Mouse (Mus musculus) intestine, embryonic 14.5 days (tissue): ENCODE results near the gene Foxl1. TPM values are rescaled to one million over a fixed set of nuclear protein-coding genes. Genes with fewer than 3 reads are reported as not detected.
"Not testable (repeated sequence)": the region's sequence is repeated elsewhere in the genome, so short reads cannot be mapped to it uniquely, and the experiment has no call there.

Experiments used
- ATAC-seq: fragments of 200-750 bp; cut with Nextera tagmentation; replicated peaks from 2 replicates; pipeline ENCODE4 v1.8.0; 2017; ENCODE audit warnings: low read depth, moderate number of reproducible peaks, moderate TSS enrichment, moderate library complexity; ENCODE audit not compliant: low FRiP score, low TSS enrichment
- DNase-seq: peaks from one replicate; pipeline ENCODE4 v3.0.0-alpha.2; 2018; ENCODE audit warnings: low spot score
- H3K27ac ChIP-seq: fragments of 300-500 bp; sonication (generic); 2 replicates; pipeline ENCODE4 v1.5.1; 2014; ENCODE audit warnings: low read depth, mild to moderate bottlenecking, control low read depth
- H3K27me3 ChIP-seq: fragments of 300-500 bp; sonication (generic); replicated peaks from 2 replicates; pipeline ENCODE4 v1.6.1; 2014; ENCODE audit warnings: low read length, control low read depth; ENCODE audit not compliant: control insufficient read depth, insufficient read depth
- H3K36me3 ChIP-seq: fragments of 300-500 bp; sonication (generic); 2 replicates; pipeline ENCODE4 v1.6.1; 2014; ENCODE audit warnings: low read length, control low read depth; ENCODE audit not compliant: control insufficient read depth, insufficient read depth
- H3K4me1 ChIP-seq: fragments of 300-500 bp; sonication (generic); replicated peaks from 2 replicates; pipeline ENCODE4 v1.6.1; 2014; ENCODE audit warnings: low read length, control low read depth, mixed read lengths; ENCODE audit not compliant: control insufficient read depth, insufficient read depth
- H3K4me2 ChIP-seq: fragments of 300-500 bp; sonication (generic); 2 replicates; pipeline ENCODE4 v1.6.1; 2014; ENCODE audit warnings: low read length
- H3K4me3 ChIP-seq: fragments of 300-500 bp; sonication (generic); 2 replicates; pipeline ENCODE4 v1.5.1; 2014; ENCODE audit warnings: low read depth, low read length, control low read depth, mixed read lengths
- H3K9ac ChIP-seq: fragments of 300-500 bp; sonication (generic); 2 replicates; pipeline ENCODE4 v1.6.1; 2014; ENCODE audit warnings: mild to moderate bottlenecking, low read length
- H3K9me3 ChIP-seq: fragments of 300-500 bp; sonication (generic); 2 replicates; pipeline ENCODE4 v1.6.1; 2016; ENCODE audit warnings: low read length, control low read depth; ENCODE audit not compliant: control insufficient read depth
- WGBS: fragments of 180-500 bp; shearing (Covaris S2); extraction: QIAGEN DNeasy Blood & Tissue Kit; methylation state at CpG from one replicate; pipeline ENCODE4 v1.1.7; 2014; 5-methylcytosine and 5-hydroxymethylcytosine counted together
- polyA plus RNA-seq: library from polyadenylated mRNA; unstranded; fragments of >200 nt; fragmentation: Nextera tagmentation; extraction: Ambion mirVana; gene quantifications from 2 replicates; pipeline ENCODE4 v1.2.1, GENCODE M21; 2014

The Foxl1 gene
- polyA plus RNA-seq, 1 experiment from 2014 or later, result 7.7 TPM

- Histone ChIP-seq H3K27me3 (peaks cover 32% of the 10 kb centered on the region), H3K9me3 (peaks cover 8% of the 10 kb centered on the region), H3K27ac (no peak overlapping the region), H3K4me1 (peaks cover 8% of the 10 kb centered on the region; the same call in 1 of the 2 replicates), H3K9ac (no peak overlapping the region), H3K4me2 (no peak overlapping the region), H3K36me3 (no peaks in the 10 kb centered on the region), H3K4me3 (no peak overlapping the region)
- WGBS, result 81% methylated on average over 5 of the region's 5 CpGs
- no peak for ATAC-seq
- DNase-seq, result no peak
Measured at GRCm38 (mm10) chr8:121132961-121133513, 5.3 kb downstream of the Foxl1 start.

DNA sequence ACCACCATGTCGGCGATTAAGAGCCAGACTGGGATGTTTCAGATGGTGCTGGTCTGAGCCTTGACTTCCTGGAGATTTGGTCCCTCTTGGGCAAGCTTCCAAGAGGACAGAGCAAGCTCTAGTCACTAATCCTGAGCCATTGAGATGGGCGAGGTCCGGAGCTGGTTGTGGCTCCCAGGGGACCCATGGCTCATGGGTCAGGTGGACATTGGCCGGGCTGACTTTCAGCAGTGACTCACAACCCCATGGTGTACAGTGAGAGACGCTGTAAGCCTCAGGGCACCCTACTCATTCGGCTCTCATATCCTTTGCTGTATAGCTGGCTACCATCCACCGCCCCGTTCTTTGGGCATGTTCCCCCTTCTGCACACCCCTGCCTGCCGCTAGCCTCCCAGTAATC is 6.4 kb downstream of the Foxl1 start:
- H3K27me3 ChIP-seq, result peaks cover 22% of the 10 kb centered on the region
- H3K4me2 ChIP-seq, result no peak overlapping the region
- no peaks in the 10 kb centered on the region for H3K36me3 ChIP-seq
- 91% methylated on average over 10 of the region's 10 CpGs for WGBS
- peaks cover 8% of the 10 kb centered on the region for H3K9me3 ChIP-seq
- DNase-seq, result no peak
- no peak overlapping the region for H3K4me3 ChIP-seq
- 0 out of 2 replicates have a peak, but pooled peaks cover 3% of the 10 kb centered on the region for H3K4me1 ChIP-seq
- ATAC-seq, result no peak
- H3K27ac ChIP-seq, result no peak overlapping the region
- H3K9ac ChIP-seq, result no peak overlapping the region

DNA sequence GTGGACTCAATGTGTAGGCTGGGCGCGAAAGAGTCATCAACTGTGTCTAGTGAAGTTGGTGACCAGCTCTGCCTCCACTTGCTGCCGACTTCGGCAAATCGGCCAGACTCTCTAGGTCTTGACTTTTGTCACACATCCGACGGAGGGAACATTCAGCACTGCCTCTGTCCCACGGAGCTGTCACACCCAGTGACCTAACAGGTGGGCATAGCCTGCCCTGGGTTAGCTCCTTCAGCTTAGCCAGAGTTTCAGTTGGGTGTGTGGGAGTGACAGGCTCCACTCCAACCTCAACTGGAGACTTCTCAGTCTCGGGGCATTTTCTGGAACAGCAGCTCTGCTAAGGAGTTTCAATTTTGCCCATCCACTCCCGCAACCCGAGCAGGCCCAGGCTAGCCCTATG is 6.8 kb downstream of the Foxl1 start:
- ATAC-seq, result no peak

DNA sequence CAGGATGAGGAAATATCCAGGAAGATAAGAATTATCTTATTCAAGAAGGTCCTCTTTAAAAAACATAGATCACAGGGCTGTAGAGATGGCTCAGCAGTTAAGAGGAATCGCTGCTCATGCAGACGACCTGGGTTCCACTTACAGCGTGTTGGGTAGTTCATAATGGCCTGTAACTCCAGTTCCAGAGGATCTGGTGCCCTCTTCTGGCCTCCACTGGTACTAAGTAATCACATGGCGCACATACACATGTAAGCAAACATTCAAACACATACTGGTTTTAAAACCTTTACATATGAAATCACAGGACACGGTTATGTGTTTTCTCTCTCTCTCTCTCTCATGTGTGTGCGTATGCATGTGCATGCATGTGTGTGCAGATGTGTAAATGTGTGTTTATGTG is 9.1 kb downstream of the Foxl1 start:
- H3K4me3 ChIP-seq, result no peak overlapping the region
- DNase-seq (no peak), ATAC-seq (no peak)
- H3K9me3 ChIP-seq, result peaks cover 8% of the 10 kb centered on the region
- H3K27me3 ChIP-seq, result no peaks in the 10 kb centered on the region
- no peak overlapping the region for H3K27ac ChIP-seq
- no peak overlapping the region for H3K9ac ChIP-seq
- no peaks in the 10 kb centered on the region for H3K4me1 ChIP-seq
- H3K4me2 ChIP-seq, result no peak overlapping the region
- 92% methylated on average over 6 of the region's 6 CpGs for WGBS
- H3K36me3 ChIP-seq, result no peaks in the 10 kb centered on the region

More for the DNA sequence above, 6.8 kb downstream of the Foxl1 start:
- 84% methylated on average over 11 of the region's 11 CpGs for WGBS
- Histone ChIP-seq H3K27ac (no peak overlapping the region), H3K4me2 (no peak overlapping the region), H3K9me3 (peaks cover 8% of the 10 kb centered on the region), H3K36me3 (no peaks in the 10 kb centered on the region), H3K4me3 (no peak overlapping the region), H3K9ac (no peak overlapping the region), H3K27me3 (peaks cover 18% of the 10 kb centered on the region), H3K4me1 (0 out of 2 replicates have a peak, but pooled peaks cover 3% of the 10 kb centered on the region)
- DNase-seq, result no peak

- WGBS, result 70% methylated on average over 4 of the region's 6 CpGs
- DNase-seq, H3K27ac ChIP-seq, H3K27me3 ChIP-seq, H3K4me2 ChIP-seq, H3K4me1 ChIP-seq, H3K36me3 ChIP-seq, H3K4me3 ChIP-seq, H3K9ac ChIP-seq, ATAC-seq, H3K9me3 ChIP-seq: not testable (repeated sequence)
Measured at GRCm38 (mm10) chr8:121145457-121146134, 17.9 kb downstream of the Foxl1 start.

DNA sequence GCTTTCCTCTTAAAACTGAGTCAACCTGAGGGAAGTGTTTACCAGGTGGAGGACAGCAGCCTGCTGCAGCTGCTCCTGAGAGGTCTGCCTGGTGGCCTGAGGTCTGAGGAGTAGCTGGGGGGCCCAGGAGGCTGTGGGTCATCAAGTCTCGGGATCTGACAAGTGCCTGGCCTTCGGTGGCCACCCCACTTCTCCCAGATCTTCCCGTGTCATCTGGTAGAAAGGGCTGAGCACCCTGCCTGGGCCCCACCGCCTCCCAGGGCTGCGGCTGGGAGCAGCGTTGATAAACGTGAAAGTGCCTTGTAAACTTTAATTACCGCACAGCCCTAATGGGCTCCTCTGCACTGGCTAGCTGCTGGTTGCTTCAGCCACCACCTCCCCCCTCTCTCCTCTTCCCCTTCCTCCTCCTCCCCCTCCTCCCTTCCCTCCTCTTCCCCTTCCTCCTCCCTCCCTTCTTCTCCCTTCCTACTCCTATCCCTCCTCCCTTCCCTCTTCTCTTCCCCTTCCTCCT is 20.9 kb downstream of the Foxl1 start:
- no peak overlapping the region for H3K27ac ChIP-seq
- H3K4me1 ChIP-seq, result peaks cover 8% of the 10 kb centered on the region; the same call in 1 of the 2 replicates
- no peaks in the 10 kb centered on the region for H3K9me3 ChIP-seq
- WGBS, result 7% methylated on average over 8 of the region's 8 CpGs
- H3K4me2 ChIP-seq, result no peak overlapping the region
- DNase-seq (peak; percentile 58), ATAC-seq (no peak)
- no peak overlapping the region for H3K4me3 ChIP-seq
- H3K36me3 ChIP-seq, result no peaks in the 10 kb centered on the region
- no peaks in the 10 kb centered on the region for H3K27me3 ChIP-seq
- H3K9ac ChIP-seq, result no peak overlapping the region

- H3K9me3 ChIP-seq, result no peaks in the 10 kb centered on the region
- H3K27me3 ChIP-seq, result no peaks in the 10 kb centered on the region
- DNase-seq (no peak), ATAC-seq (no peak)
- 43% methylated on average over 12 of the region's 12 CpGs for WGBS
- no peak overlapping the region for H3K4me3 ChIP-seq
- H3K27ac ChIP-seq, result no peak overlapping the region
- no peak overlapping the region for H3K9ac ChIP-seq
- no peaks in the 10 kb centered on the region for H3K36me3 ChIP-seq
- no peak overlapping the region for H3K4me2 ChIP-seq
- H3K4me1 ChIP-seq, result peaks cover 8% of the 10 kb centered on the region; the same call in 1 of the 2 replicates
Measured at GRCm38 (mm10) chr8:121152394-121152793, 24.7 kb downstream of the Foxl1 start.

DNA sequence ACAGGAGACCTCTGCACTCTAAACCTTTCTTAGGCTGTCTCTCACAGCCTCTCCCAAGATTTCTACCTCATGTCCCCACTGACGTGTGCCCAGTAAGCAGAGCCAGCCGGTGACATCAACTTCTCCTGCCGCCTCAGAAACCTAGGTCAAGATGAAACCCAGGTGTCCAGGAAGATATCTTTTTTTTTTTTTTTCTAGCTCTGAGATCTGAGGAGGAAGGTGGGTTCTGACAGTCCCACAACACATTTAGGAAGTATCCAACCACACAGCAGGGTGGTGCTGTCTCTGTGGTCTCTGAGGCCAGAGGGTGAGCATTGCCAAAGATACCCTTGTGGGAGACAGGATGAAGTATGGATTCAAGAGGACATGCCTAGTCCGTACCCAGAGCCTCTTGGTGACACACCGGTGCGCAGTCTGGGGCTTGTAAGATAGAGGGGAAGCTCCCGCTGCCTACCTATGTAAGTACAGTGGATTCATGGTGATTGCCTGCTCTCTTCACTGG is 29.3 kb downstream of the Foxl1 start:
- 90% methylated on average over 7 of the region's 7 CpGs for WGBS
- Histone ChIP-seq H3K4me3 (no peak overlapping the region), H3K4me2 (no peak overlapping the region), H3K4me1 (0 out of 2 replicates have a peak, but pooled peaks cover 3% of the 10 kb centered on the region), H3K27ac (no peak overlapping the region), H3K36me3 (no peaks in the 10 kb centered on the region), H3K9ac (no peak overlapping the region), H3K9me3 (no peaks in the 10 kb centered on the region), H3K27me3 (no peaks in the 10 kb centered on the region)
- ATAC-seq (no peak), DNase-seq (no peak)
